Comparison of ENCODE assay signal across 26 mouse cellular contexts in the genomic region with DNA sequence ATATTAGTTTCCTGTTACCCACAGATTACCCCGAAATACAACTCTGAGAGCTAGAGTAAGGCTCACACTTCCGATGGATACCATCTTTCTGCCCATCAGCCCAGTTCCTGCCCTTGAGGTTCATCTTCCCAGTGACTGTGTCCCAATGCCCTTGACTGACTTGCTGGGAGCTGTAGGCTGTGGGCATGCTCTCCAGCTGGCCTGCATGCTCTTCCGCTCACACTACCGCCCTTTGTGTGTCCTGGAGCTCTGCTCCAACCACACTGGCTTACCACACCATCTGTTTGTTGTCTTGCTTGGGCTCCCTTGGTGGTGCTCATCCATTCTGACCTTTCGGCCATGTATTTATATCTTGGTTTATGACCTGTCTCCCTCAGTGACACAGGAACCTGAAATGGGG. TPM values are rescaled to one million over a fixed set of nuclear protein-coding genes. Genes with fewer than 3 reads are reported as not detected.
A peak's percentile ranks its signal among the peaks of the same experiment; 100 is the strongest.
DNase-seq lines count a peak whose midpoint lies in the region; ATAC-seq and TF ChIP-seq lines count a peak whose summit lies in the region.
"Had no signal": no experiment of that assay in that cellular context is flagged by ENCODE, and none has a peak within 500 bp of the region (broad histone marks: within the 10 kb centered on the region; RNA-seq: fewer than 3 reads in every experiment).

No protein-coding gene starts in this region.

- peaks cover 21% of the 10 kb centered on the region for H3K4me1 ChIP-seq in heart, embryonic 12.5 days (replicated peaks)
- peaks cover 23% of the 10 kb centered on the region for H3K4me1 ChIP-seq in heart, embryonic 16.5 days (ENCODE audit: control insufficient read depth, insufficient read depth, low read length)
- no peaks in the 10 kb centered on the region for H3K4me1 ChIP-seq in limb, embryonic 11.5 days (ENCODE audit: control insufficient read depth, insufficient read depth, low read length)
- H3K4me1 ChIP-seq in limb, embryonic 10.5 days = peaks cover 21% of the 10 kb centered on the region
- H3K4me1 ChIP-seq: embryonic facial prominence, embryonic 15.5 days; intestine, embryonic 15.5 days had no signal

- intact Hi-C loops in gastrocnemius, adult 2 months (cut with DNase I) = no loop called here
- intact Hi-C loops in heart, postnatal 10 days (cut with DNase I) = no loop called here

- no peaks in the 10 kb centered on the region for H3K9me3 ChIP-seq in heart, embryonic 12.5 days (replicated peaks)
- no peaks in the 10 kb centered on the region for H3K9me3 ChIP-seq in heart, embryonic 16.5 days (replicated peaks; ENCODE audit: control insufficient read depth, low read length)
- H3K9me3 ChIP-seq in limb, embryonic 11.5 days (ENCODE audit: control insufficient read depth, low read length) = no peaks in the 10 kb centered on the region
- H3K9me3 ChIP-seq in limb, embryonic 10.5 days (replicated peaks) = no peaks in the 10 kb centered on the region
- H3K9me3 ChIP-seq: embryonic facial prominence, embryonic 15.5 days; forebrain, embryonic 10.5 days; G1E; hindbrain, embryonic 10.5 days; intestine, embryonic 15.5 days had no signal

- no peak for TF ChIP-seq CTCF in gastrocnemius, adult 2 months (IDR thresholded peaks at IDR 0.05)

- WGBS in heart, embryonic 12.5 days = 79% methylated on average over 5 of the region's 5 CpGs
- WGBS in heart, embryonic 16.5 days = 91% methylated on average over 5 of the region's 5 CpGs
- 93% methylated on average over 5 of the region's 5 CpGs for WGBS in limb, embryonic 11.5 days
- 87% methylated on average over 5 of the region's 5 CpGs for WGBS in limb, embryonic 10.5 days

- 0 out of 2 replicates have a peak, but pooled peaks have one; percentile 48 for ATAC-seq in heart, embryonic 12.5 days (ENCODE audit: insufficient number of reproducible peaks, low FRiP score)
- no peak for ATAC-seq in heart, embryonic 16.5 days (replicated peaks; ENCODE audit: extremely low read depth, insufficient read depth, low FRiP score)
- ATAC-seq in limb, embryonic 11.5 days (ENCODE audit: insufficient number of reproducible peaks, low FRiP score, low TSS enrichment, low read depth) = no peak
- ATAC-seq: CD4-positive, CD25-positive, alpha-beta regulatory T cell, adult 4 months; forebrain, embryonic 14.5 days; intestine, embryonic 15.5 days had no signal

- no peaks in the 10 kb centered on the region; the same call in 1 of the 2 replicates for H3K27me3 ChIP-seq in heart, embryonic 12.5 days (replicated peaks)
- no peaks in the 10 kb centered on the region for H3K27me3 ChIP-seq in heart, embryonic 16.5 days (ENCODE audit: control insufficient read depth, insufficient read depth, low read length)
- H3K27me3 ChIP-seq in limb, embryonic 11.5 days (ENCODE audit: control insufficient read depth, insufficient read depth, low read length) = no peaks in the 10 kb centered on the region
- no peaks in the 10 kb centered on the region for H3K27me3 ChIP-seq in limb, embryonic 10.5 days (ENCODE audit: low read depth, poor library complexity, severe bottlenecking)
- H3K27me3 ChIP-seq: embryonic facial prominence, embryonic 15.5 days; intestine, embryonic 15.5 days had no signal

- H3K27ac ChIP-seq in gastrocnemius, adult 2 months = peak overlapping the region; percentile 46; the same call in 1 of the 2 replicates
- no peak overlapping the region for H3K27ac ChIP-seq in heart, embryonic 12.5 days (ENCODE audit: poor library complexity, severe bottlenecking)
- no peak overlapping the region for H3K27ac ChIP-seq in heart, embryonic 16.5 days (ENCODE audit: low read length)
- H3K27ac ChIP-seq in limb, embryonic 11.5 days (replicated peaks; ENCODE audit: low read depth, low read length) = no peak overlapping the region
- H3K27ac ChIP-seq in limb, embryonic 10.5 days = no peak overlapping the region
- H3K27ac ChIP-seq: embryonic facial prominence, embryonic 15.5 days; forebrain, embryonic 10.5 days; hindbrain, embryonic 10.5 days; hindbrain, embryonic 14.5 days; intestine, embryonic 15.5 days had no signal

- no peak overlapping the region for H3K4me3 ChIP-seq in gastrocnemius, adult 2 months
- H3K4me3 ChIP-seq in heart, embryonic 12.5 days = no peak overlapping the region
- H3K4me3 ChIP-seq in heart, embryonic 16.5 days (ENCODE audit: low read length) = no peak overlapping the region
- H3K4me3 ChIP-seq in limb, embryonic 11.5 days (ENCODE audit: low read depth, low read length) = no peak overlapping the region
- H3K4me3 ChIP-seq in limb, embryonic 10.5 days = no peak overlapping the region
- H3K4me3 ChIP-seq: embryonic facial prominence, embryonic 15.5 days; erythroblast, embryonic 14.5 days; forebrain, embryonic 10.5 days; hindbrain, embryonic 10.5 days; intestine, embryonic 15.5 days had no signal

- H3K36me3 ChIP-seq in heart, embryonic 12.5 days = no peaks in the 10 kb centered on the region
- H3K36me3 ChIP-seq in heart, embryonic 16.5 days (ENCODE audit: control insufficient read depth, insufficient read depth) = no peaks in the 10 kb centered on the region
- H3K36me3 ChIP-seq in limb, embryonic 11.5 days (ENCODE audit: control insufficient read depth, insufficient read depth, low read length) = no peaks in the 10 kb centered on the region
- H3K36me3 ChIP-seq in limb, embryonic 10.5 days = no peaks in the 10 kb centered on the region
- H3K36me3 ChIP-seq: embryonic facial prominence, embryonic 15.5 days; forebrain, embryonic 10.5 days; G1E; hindbrain, embryonic 10.5 days; intestine, embryonic 15.5 days had no signal

- H3K4me2 ChIP-seq in heart, embryonic 12.5 days = peak overlapping the region; percentile 57
- H3K4me2 ChIP-seq in heart, embryonic 16.5 days (ENCODE audit: low read depth, low read length) = peak overlapping the region; percentile 52
- H3K4me2 ChIP-seq in limb, embryonic 11.5 days (ENCODE audit: low read depth, severe bottlenecking) = no peak overlapping the region
- H3K4me2 ChIP-seq: embryonic facial prominence, embryonic 15.5 days; hindbrain, embryonic 14.5 days; intestine, embryonic 15.5 days had no signal

- no peak for DNase-seq in gastrocnemius, adult 2 months
- no peak for DNase-seq in gastrocnemius, adult 8-10 months (ENCODE audit: low spot score in 2 of 2)
- no peak for DNase-seq in heart, postnatal 4 days
- DNase-seq in heart, postnatal 10 days = no peak
- peak; percentile 10 for DNase-seq in limb, embryonic 11.5 days (ENCODE audit: low spot score)
- no peak for DNase-seq in limb, embryonic 10.5 days (ENCODE audit: low spot score)
- DNase-seq: adrenal gland, adult 8-10 months; adrenal gland, postnatal 36 days; B cell, adult 2 months; cerebellum, adult 11 months; cerebellum, adult 8-10 months; cerebellum, postnatal 14 days; embryo, embryonic 11 days; gastrocnemius, postnatal 10 days; kidney, adult 2 months had no signal

- H3K9ac ChIP-seq in heart, embryonic 12.5 days = no peak overlapping the region
- no peak overlapping the region for H3K9ac ChIP-seq in heart, embryonic 16.5 days (ENCODE audit: low read length)
- H3K9ac ChIP-seq in limb, embryonic 11.5 days (ENCODE audit: low read length) = no peak overlapping the region
- H3K9ac ChIP-seq: embryonic facial prominence, embryonic 15.5 days; hindbrain, embryonic 14.5 days; intestine, embryonic 15.5 days had no signal

RNA-seq across cellular contexts. Expression of gene Neb, which starts 10.6 kb away (rescaled TPM):
- total RNA-seq in gastrocnemius, adult 2 months (2021) = 1,000 to 10,000 TPM; 5,559 to 6,662 TPM
- total RNA-seq in gastrocnemius, adult 8-10 months (2022) = 1,000 to 10,000 TPM; 6,560 to 8,442 (median 7,482) TPM
- polyA plus RNA-seq in heart, embryonic 12.5 days (2016; fragmentation: Nextera tagmentation; extraction: Ambion mirVana) = 2.0 and 2.6 TPM in 2 replicates
- 1 to 10 TPM; 4.1 to 6.5 TPM for total RNA-seq in heart, postnatal 4 days (2021)
- polyA plus RNA-seq in heart, embryonic 16.5 days (2015; fragmentation: Nextera tagmentation; extraction: Ambion mirVana) = 3.5 and 7.8 TPM in 2 replicates
- total RNA-seq in heart, postnatal 10 days (2021) = 1 to 10 TPM; 2.1 to 5.1 TPM
- polyA plus RNA-seq in limb, embryonic 11.5 days (2014; fragmentation: Nextera tagmentation; extraction: Ambion mirVana) = 8.1 and 9.8 TPM in 2 replicates
- polyA plus RNA-seq in limb, embryonic 10.5 days (2016; fragmentation: Nextera tagmentation; extraction: Ambion mirVana) = 0.49 and 1.8 TPM in 2 replicates
- polyA plus RNA-seq: erythroblast, embryonic 14.5 days had no signal

RNA-seq across cellular contexts. Expression of gene Arl5a, which starts 57.0 kb away (rescaled TPM):
- 10 to 100 TPM; 29.9 to 38.6 TPM for total RNA-seq in gastrocnemius, adult 2 months (2021)
- 10 to 100 TPM; 35.9 to 39.8 (median 38.1) TPM for total RNA-seq in gastrocnemius, adult 8-10 months (2022)
- 86.4 and 90.9 TPM in 2 replicates for polyA plus RNA-seq in heart, embryonic 12.5 days (2016; fragmentation: Nextera tagmentation; extraction: Ambion mirVana)
- total RNA-seq in heart, postnatal 4 days (2021) = 10 to 100 TPM; 52.7 to 56.2 TPM
- 43.2 and 45.7 TPM in 2 replicates for polyA plus RNA-seq in heart, embryonic 16.5 days (2015; fragmentation: Nextera tagmentation; extraction: Ambion mirVana)
- total RNA-seq in heart, postnatal 10 days (2021) = 10 to 100 TPM; 45.3 to 48.8 TPM
- polyA plus RNA-seq in limb, embryonic 11.5 days (2014; fragmentation: Nextera tagmentation; extraction: Ambion mirVana) = 76.9 and 82.5 TPM in 2 replicates
- 48.4 and 60.2 TPM in 2 replicates for polyA plus RNA-seq in limb, embryonic 10.5 days (2016; fragmentation: Nextera tagmentation; extraction: Ambion mirVana)

Comparison
In these comparisons a context has a peak if more than half of its experiments do, and no peak if none do; other contexts are left out.
1. RNA of gene Neb, which starts 10.6 kb away (total RNA-seq): 6,560 to 8,442 TPM in gastrocnemius, adult 8-10 months and 5,559 to 6,662 TPM in gastrocnemius, adult 2 months; 4.1 to 6.5 TPM in heart, postnatal 4 days and 2.1 to 5.1 TPM in heart, postnatal 10 days; every median in the first group is over 100 times any median in the second.